Mouse (Mus musculus) retina, postnatal 7 days (tissue): ENCODE data around the gene Evi5.
"Not testable (repeated sequence)": the region's sequence is repeated elsewhere in the genome, so short reads cannot be mapped to it uniquely, and the experiment has no call there.

Source experiments
- DNase-seq: peaks from one replicate; pipeline ENCODE4 v3.0.0-alpha.2; 2012; ENCODE audit warnings: low read depth, low spot score

Evi5 gene

DNA sequence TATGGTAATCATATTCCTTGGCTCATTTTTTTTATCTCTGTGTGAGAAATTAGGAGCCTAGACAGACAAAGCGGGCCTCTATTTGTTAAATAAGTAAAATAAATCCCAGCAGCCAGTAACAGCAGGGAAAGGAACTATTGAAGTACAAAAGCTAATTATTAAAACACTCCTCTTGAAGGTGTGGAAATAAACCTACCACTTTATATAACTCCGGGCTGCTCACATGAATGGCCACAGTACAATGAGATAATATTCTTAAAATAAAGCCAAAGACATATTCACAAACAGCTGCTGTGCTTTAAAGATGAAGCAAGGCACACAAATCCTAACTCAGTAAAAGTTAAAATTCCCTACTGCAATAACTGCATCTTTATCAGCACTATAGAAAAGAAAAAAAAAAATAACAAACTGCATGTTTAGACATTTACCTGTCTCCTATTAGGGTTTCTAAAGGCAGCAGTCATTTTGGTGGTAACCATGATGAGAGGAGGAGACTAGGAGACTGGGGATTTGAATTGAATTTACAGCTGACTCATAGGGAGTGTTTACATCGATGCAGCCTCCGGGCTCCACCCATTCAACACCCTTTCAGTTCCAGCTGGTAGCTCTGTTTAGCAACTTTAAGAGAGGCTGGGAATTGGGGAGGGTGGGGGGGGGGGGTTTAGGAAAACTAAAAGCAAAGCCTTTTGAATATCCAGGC lies at the start of gene Evi5:
TSS of gene Evi5 (minus strand) at position 547 of the 700 bp plus-strand sequence.
- DNase-seq = no peak

DNA sequence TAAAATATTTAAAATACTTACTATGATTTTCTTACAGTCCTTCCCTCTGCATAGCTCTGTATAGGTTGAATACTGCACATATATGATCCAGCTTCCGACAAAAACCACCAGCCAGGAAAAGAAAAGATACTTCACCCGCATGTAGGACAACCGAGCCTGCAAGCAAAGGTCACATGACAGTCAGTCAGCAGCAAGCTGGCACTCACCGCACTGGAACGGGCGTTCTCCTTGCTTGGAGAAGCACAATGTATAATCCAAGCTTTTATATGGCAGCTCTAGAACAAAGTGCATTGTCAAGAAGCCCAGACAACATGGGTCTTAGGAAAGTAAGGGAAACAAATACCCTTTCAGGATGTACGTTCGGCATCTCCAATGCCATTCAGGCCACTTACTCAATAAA lies 49.7 kb upstream of the Evi5 start:
- no peak for DNase-seq

DNA sequence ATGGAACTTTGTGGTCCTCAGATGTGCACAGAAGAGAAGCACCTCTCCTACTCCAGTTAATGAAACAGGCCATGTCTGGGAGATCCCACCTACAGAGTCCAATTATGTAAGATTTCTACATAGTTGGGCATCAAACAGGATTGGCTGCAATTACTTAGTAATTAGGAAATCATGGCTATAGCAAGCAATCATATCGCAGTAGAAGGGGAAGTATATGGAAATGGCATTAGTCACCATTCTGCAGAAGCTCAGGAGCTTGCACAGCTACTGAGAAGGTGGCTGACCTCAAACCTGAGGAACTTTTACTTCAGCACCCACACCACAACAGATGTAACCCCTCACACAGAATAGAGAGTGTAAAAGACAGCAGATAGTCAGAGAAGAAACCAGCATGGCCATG lies 47.9 kb upstream of the Evi5 start:
- no peak for DNase-seq

DNA sequence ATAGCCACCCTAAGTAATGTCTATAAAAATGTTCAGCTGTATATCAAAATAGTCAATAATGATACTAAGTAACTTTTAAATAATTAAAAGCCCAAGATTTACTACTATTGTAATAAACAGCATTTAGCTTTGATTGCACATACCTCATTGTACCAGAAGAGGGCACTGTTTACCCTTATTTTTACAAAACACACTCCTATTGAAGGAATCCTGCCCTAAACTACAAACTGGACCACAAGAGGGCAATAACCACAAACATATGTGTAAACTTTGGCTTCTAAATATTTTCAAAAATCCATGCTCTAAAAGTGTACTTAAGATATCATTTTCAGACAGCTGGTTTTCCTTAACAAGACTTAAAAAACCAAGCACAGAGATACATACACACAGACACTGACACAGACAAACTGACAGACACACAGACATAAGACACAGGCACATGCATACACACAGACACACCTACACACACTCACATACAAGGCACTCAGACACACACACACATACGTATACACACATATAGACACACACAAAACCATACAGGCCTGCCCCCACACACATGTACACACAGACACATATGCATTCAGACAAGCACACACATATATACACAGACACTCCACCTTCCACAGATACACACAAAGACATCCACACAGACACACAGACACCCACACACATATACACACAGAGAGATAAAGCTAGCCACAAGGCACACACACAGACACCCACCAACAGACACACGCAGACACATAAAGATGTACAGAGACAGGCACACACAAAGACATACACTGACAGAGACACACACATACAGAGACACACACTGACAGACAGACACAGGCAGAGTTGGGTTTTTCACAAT lies 46.7 kb upstream of the Evi5 start:
- peak; percentile 51 for DNase-seq

DNA sequence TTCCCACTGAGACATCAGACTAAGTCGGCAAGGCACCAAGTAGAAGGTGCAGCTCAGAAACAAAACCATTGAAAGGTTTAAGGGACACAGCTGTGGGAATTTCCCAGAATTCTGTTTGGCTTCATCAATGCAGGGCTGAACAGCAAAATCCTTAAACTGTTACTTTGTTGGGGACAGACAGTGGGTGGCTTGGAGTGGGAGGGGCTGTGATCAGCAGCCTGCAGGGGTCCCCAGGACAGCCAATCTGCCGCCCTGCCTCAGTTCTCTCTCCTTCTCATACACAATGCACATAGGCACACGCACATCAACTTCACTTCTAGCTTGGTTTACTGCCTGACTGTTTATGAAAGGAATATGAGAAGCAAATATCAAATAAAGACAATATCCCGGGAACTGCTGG lies 40.4 kb upstream of the Evi5 start:
- no peak for DNase-seq

DNA sequence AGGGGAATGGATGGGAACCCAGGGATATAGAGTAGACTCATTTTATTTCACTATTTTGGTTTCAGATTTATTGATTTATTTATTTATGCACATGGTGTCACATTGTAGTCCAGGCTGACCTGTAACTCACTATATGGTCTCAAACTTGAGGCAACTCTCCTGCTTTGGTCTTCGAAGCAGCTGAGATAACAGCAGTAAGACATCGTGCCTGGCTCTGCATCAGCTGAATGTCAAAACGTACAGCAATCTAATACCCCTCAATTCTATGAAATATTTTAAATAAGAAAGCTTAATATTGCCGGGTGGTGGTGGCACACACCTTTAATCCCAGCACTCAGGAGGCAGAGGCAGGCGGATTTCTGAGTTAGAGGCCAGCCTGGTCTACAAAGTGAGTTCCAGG lies 36.1 kb upstream of the Evi5 start:
- no peak for DNase-seq

DNA sequence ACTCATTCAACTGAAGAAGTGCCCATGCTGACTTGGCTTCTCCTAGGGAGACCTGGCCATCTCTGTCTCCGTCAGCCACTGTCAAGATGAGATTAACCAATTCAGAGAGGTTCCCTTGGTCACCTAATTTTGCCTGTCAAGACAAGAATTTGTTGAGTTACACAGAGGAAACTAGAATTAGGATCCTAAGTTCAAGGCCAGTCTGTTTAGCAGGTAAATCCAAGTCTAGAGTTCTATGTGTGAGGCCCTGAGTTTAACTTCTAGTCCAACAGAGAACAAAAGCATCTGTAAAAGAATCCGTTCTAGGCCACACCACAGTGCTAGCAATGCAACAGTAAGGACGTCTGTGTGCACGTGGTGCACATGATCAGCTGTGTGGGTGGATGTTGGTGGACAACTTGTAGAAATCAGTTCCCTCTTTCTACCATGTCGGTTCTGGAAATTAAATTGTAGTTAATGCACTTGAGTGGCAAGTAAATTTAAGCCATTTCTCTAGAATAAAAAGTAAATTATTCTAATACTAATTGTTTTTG lies 35.2 kb upstream of the Evi5 start:
- no peak for DNase-seq

DNA sequence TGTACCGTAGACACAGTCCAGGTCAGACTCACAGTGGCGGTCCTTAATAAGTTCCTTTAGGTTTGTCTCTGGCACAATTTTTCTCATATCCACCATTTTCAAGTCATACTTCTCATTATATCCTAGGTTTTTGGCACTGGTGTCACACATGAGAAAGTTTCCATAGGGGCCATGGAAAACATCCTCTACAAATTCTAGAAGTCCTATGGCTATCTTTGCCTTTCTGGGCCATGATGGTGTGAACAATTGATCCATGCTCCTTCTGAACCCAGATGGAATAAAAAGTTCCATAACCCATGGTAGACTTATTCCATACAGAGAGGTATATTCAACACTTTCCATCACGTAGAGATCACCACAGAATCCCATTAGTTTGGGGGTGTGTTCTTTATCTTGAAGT lies 34.8 kb upstream of the Evi5 start:
- DNase-seq = no peak

DNA sequence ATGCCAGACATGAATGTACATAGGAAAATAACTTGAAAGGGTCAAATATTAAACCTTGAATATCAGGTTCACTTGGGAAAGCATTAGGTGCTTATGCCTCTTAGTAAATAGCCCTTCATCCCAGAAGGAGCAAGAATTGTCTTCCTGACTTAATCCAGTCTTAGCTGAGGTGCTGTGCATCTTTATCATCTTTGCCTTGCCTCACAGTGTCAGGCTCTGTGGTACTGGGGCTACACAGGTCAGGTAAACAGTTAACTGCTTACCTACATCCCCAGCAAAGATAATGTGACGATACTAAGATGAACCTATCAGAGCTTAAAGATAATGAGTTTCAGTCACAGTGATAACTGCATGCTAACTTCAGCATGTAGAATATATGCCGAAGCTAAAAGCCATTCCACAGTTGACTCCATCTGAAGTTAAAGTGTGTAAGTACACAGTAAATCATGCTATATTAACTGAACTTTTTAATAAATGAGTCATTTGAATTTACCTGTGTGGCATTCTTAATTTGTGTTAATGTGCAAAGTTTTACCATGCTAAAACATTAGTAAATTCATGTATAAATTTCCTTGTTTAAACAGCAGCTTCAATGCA lies 33.7 kb upstream of the Evi5 start:
- DNase-seq = no peak

DNA sequence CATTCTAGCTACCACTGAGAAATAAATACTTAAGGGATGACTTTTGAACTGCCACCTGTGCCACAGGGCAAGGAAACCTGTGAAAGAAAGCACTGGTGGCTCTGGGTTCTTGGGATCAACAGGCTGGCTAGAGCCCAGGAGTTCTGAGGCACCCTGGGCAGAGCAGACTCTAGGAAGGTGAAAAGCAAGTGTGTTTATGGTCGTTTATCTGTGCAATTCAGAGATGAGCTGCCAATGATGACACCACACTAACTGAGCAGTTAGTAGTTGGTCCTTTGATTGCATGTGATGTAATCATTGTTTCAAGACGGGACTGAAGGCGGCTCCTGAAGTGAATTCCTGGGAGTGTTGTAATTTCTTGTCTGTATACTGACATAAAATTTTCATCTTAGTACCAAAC lies 29.4 kb upstream of the Evi5 start:
- no peak for DNase-seq

DNA sequence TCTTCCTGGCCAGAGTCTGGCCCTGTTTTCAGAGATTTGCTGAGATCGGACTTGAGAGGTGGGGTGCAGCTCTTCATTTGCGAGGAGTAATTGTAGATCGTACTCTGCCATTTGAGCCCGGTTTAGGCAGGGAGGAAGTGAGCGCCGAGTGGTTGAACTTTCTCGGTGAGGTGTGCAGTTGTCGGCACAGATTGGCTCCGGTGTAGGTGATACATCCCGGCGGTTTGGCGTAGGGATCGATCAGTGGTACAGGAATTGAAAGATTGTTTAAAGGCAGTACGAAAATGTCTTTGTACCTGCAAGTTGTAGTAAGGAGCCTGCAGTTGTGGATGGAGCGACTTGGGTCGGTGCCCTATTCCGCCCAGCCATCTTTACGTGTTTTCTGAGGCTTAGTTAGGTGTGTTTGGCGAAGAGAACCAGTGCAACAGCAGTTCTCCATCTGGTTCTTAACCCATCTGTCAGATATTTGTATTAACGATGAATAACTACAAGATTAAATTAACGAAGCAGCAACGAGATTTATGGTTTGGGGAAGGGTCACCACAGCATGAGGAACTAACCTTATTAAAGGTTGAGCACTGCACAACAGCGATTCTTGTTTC lies 26.2 kb upstream of the Evi5 start:
- DNase-seq = no peak

DNA sequence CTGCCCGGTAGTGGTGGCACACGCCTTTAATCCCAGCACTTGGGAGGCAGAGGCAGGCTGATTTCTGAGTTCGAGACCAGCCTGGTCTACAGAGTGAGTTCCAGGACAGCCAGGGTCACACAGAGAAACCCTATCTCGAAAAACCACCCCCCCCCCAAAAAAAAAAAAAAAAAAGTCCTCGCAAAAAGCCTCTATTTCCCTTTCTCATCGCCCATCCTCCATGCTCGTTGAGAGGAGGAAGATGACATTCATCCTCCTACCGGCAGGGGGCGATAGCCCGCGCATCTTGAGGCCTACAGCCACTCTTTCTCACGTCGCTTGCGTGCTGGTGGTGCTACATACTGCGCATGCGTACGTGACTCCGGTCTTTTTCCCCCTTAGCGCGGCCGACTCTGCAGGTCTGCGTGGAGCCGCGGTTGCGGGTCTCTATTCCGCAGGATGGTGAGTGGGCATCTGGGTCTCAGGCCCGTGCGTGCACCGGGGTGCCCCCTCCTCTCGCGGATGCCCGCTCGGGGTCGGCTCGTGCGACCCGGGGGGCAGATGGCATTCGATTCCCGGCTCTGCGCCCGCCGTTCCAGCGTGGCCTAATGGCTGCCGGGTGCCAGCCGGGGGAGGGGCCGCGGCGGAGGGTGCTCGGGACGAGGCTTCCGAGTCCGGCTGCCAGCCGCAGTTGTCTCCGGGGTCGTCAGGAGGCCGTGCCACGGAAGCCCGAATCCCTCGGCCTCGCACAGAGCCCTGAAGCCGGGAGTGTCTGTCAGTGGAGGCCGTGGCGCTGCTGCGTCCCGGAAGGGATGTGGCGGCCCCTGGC lies 25.5 kb upstream of the Evi5 start, which contains the start of gene Rpl5:
TSS of gene Rpl5 (plus strand) at position 297 of the 808 bp plus-strand sequence.
- peak; percentile 94 for DNase-seq

DNA sequence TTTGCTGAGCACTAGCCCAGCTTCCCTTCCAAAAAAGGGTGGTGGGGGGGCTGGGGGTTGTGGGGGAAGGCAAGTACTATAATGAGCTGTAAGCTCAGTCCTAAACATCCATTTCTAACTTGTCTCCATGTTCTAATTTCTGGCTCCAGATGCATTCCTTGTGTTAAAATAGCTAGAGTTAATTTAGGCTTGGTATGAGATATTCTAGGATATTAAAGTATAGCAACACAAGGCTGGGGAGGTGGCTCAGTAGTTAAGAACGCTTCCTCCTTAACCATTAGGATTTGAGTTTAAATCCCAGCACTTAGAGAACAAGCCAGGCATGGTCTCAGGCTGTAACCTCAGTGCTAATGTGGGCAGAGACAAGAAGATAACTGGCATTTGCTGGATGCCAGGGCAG lies 21.4 kb upstream of the Evi5 start:
- no peak for DNase-seq

DNA sequence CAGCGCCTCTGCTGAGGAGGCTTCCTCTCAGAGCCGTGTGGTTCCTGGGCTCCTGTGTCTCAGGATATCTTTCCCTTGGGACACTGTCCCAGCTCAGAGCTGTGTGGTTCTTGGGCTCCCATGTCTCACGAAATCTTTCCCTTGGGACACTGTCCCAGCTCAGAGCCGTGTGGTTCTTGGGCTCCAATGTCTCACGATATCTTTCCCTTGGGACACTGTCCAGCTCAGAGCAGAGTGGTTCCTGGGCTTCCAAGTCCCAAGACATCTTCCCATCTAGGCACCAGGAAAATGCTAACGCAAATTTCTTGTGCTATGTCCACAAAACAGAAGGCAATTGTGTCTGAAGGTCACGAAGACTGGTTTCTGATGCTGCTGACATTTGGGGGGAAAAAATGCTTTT lies 19.8 kb upstream of the Evi5 start:
- no peak for DNase-seq

DNA sequence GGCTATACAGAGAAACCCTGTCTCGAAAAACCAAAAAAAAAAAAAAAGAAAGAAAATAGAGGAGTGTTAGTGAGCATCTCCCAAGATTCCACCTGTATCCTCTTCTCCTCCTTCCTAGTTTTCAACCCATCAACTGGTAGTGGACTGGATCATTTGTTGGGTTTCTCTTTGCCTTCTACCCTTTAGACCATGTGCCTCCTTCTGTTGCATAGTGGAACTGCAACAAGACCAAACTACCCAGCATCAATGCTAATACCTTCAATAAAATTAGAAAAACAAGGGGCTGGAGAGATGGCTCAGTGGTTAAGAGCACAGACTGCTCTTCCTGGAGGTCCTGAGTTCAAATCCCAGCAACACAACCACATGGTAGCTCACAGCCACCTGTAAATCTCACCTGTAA lies 16.6 kb upstream of the Evi5 start:
- DNase-seq = not testable (repeated sequence)

DNA sequence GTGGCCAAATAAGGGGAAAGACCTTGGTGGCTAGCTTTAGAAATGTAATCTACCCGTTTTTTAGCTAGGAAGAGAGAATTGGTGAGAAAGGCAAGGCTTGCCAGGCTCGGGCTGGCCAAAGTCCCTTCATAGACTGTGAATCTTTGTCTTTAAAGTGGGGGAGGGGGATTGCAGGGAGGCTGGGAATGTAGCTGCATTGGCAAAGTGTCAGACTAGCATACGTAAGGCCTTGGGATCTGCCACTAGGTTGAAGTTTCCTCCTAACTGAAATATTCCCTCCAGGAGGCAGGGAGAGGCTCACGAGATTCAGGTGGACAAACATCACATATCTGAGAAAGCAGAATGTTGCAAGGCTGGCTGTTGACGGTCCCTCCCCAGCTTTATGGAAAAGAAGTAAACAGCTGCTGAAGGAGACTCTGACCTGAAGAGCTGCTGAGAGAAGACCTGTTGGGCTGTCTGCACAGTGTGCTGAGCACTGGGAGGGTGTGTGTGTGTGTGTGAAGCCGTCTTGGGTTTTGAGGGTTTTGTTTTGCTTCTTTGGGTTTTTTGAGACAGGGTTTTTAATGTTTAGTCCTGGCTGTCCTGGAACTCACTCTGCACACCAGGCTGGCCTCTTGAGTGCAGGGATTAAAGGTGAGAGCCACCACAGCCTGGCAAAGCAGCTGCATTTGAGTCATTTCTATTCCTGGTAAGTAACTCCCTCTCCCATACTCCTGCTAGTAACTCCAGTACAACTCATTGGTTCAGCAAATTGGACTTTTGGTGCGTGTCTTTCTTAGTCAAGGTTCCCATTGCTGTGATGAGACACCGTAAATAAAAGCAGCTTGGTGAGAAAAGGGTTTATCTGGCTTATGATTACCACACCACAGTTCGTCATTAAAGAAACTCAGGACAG lies 15.3 kb upstream of the Evi5 start:
- no peak for DNase-seq

DNA sequence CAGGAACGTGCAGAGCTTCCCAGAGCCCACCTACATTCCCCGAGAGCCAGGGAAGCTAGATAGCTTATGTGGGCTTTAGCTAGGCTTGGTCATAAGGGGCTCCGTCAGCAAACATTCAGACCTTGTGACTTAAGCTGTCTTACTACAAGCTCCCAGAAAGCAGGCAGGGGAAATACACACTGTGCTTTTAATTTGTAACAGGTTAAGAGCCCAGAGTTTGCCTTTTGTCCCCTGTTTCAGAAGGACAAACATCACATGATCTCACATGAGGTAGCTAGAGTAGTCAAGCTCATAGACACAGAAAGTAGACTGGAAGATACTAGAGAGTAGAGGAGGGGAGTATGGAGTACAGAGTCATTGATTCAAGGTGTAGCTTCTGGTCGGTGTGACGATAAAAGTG lies 5.8 kb upstream of the Evi5 start:
- no peak for DNase-seq

DNA sequence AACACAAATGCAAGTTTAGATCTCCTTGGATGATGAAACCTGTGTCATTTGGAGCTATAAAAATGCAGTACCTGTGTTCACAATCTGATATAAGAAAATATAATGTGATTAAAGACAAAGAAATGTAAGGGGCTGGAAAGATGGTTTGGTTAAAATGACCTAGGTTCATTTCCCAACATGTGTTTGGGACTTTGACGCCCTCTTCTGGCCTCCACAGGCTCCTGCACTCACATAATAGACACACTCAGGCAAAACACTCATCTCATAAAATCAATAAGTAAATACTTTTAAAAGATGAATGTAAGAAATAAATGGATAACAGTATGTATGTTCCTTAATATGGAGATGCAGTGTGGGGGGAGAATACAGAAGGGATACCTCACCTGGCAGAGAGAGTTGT lies 2.1 kb upstream of the Evi5 start:
- DNase-seq = no peak

DNA sequence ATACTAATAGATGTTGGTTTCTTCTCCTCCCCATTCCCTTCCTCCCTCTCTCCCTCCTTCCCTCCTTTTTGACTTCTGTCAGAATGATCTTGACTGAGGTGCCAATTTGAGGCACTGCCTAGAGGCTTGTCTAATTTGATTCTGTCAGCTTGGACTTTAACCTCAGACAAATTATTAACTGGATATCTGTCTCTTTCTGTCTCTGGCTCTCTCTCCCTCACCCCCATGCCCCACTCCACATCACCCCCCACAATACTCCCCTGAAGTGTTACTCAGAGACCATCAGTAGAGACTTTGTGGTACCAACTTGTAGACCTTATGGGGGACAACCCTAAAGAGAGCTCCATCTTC lies 329 bp upstream of the Evi5 start:
- DNase-seq = no peak

DNA sequence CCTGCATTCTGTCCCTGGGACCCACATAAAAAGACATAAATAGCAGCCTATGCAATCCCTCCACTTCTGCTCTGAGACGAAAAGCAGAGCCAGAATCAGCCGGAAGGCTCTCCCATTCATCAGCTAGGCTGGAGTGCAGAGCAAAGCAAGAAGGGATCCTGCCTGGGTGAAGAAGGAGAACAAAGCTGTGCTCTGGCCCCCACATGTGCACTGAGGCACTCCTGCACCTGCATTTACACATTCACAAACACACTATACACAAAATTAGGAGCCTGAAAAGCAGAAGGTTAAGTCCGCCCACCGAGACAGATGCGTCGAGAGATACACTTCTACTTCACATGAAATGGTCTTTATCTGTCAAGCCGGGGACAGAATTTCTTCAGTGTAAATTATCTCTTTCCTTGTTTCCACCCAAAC lies 1.0 kb downstream of the Evi5 start:
- no peak for DNase-seq
